Mouse (Mus musculus): Measurements from ENCODE around the gene Cep152. TPM values are rescaled to one million over a fixed set of nuclear protein-coding genes. Genes with fewer than 3 reads are reported as not detected.

Cep152 gene
- polyA plus RNA-seq, 1 experiment from 2014 or later: 9.9 TPM

DNA sequence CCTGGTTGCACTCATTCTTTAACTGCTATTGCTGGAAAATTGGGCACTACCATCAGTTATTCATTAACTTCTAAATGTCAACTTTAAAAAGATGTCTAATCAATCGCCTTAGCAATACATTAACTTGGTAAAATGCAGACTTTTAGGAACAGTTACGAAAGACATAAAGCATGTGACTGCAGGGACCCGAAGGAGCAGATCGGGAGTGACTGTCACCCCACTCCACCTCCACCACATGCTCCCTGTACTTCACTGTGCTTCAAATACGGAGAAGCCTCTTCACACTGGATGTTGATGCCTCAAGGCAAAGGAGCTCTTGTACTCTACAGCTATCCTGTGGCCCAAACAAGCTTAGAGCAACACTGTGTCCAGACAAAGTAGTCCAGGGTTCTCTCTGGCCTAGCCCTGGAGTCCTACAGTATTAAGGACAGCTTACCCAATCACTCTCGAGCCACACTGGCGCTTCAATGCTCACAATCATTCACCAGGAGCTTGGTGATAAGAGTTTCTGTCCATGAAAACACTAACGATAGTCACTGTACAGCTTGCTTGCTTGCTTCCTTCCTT, 9.0 kb downstream of the Cep152 start:
- Histone ChIP-seq H3K27ac (ENCODE audit: low read depth, low read length) (no peak overlapping the region), H3K9me3 (ENCODE audit: control insufficient read depth, low read length) (no peaks in the 10 kb centered on the region), H3K4me3 (ENCODE audit: low read depth, low read length) (no peak overlapping the region), H3K36me3 (ENCODE audit: control insufficient read depth, insufficient read depth, low read length) (no peaks in the 10 kb centered on the region), H3K4me1 (replicated peaks; ENCODE audit: control insufficient read depth, insufficient read depth, low read length) (no peaks in the 10 kb centered on the region), H3K27me3 (ENCODE audit: control insufficient read depth, insufficient read depth, low read length) (no peaks in the 10 kb centered on the region), H3K4me2 (replicated peaks; ENCODE audit: low read depth, low read length) (no peak overlapping the region), H3K9ac (ENCODE audit: low read depth, low read length) (no peak overlapping the region)
- DNase-seq (ENCODE audit: low spot score): no peak
- no peak for ATAC-seq (ENCODE audit: low FRiP score)
- WGBS: 82% methylated on average over 8 of the region's 8 CpGs

DNA sequence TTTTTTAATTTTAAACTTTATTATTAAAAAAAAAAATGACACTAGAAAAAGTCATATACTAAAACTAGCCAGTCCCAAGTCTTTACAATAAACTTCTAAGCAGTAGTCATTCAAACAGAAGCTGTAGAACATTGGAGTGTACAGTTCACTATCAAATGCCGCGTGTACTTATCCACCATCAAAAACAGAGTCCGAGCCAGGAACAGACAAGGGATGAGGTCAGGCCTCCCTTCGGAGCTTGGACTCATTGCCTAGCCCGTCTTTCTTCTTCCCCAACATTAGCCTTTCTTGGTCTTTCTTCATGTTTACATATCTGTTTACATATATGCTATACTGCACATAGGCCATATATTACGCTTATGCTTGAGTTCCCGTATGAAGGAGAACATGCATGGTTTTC, 9.5 kb downstream of the Cep152 start:
- ATAC-seq (ENCODE audit: low FRiP score): no peak
- H3K4me1 ChIP-seq (replicated peaks; ENCODE audit: control insufficient read depth, insufficient read depth, low read length): no peaks in the 10 kb centered on the region
- no peak overlapping the region for H3K9ac ChIP-seq (ENCODE audit: low read depth, low read length)
- 96% methylated on average over 7 of the region's 7 CpGs for WGBS
- DNase-seq (ENCODE audit: low spot score): no peak
- H3K4me2 ChIP-seq (replicated peaks; ENCODE audit: low read depth, low read length): no peak overlapping the region
- no peaks in the 10 kb centered on the region for H3K36me3 ChIP-seq (ENCODE audit: control insufficient read depth, insufficient read depth, low read length)
- no peak overlapping the region for H3K27ac ChIP-seq (ENCODE audit: low read depth, low read length)
- H3K4me3 ChIP-seq (ENCODE audit: low read depth, low read length): no peak overlapping the region
- no peaks in the 10 kb centered on the region for H3K27me3 ChIP-seq (ENCODE audit: control insufficient read depth, insufficient read depth, low read length)
- H3K9me3 ChIP-seq (ENCODE audit: control insufficient read depth, low read length): no peaks in the 10 kb centered on the region

DNA sequence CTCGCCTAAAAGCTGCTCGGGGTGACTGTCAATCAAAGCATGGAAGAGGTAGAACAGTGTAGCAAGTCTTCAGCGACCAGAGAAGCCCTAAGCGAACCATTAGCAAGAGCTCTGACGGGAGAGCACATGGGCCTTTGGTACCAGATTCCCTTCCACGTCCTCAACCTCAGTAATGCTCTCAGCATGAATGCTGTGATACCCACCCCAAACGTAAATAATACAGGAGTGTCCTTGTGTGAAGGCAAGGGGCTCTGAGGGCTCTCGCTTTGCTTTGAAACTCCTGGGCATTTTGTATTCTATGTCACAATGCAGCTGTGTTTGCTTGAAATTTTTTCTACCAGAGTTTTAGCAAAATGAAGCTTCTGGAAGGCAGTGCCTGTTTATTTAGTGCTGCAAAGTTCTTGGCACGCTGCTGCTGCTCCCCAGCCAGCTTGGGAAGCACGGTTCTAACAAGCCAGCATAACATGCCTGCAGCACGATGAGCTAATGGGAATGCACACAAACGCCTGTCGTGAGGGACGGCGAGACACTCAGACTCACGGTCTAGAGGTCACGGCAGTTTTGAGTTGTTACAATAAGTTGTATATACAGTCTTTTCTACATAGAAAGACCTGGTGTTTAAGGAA, 18.6 kb downstream of the Cep152 start:
- DNase-seq (ENCODE audit: low spot score) (no peak), ATAC-seq (ENCODE audit: low FRiP score) (no peak)
- Histone ChIP-seq H3K27me3 (ENCODE audit: control insufficient read depth, insufficient read depth, low read length) (no peaks in the 10 kb centered on the region), H3K36me3 (ENCODE audit: control insufficient read depth, insufficient read depth, low read length) (no peaks in the 10 kb centered on the region), H3K9me3 (ENCODE audit: control insufficient read depth, low read length) (no peaks in the 10 kb centered on the region), H3K9ac (ENCODE audit: low read depth, low read length) (no peak overlapping the region), H3K4me2 (replicated peaks; ENCODE audit: low read depth, low read length) (no peak overlapping the region), H3K4me1 (replicated peaks; ENCODE audit: control insufficient read depth, insufficient read depth, low read length) (no peaks in the 10 kb centered on the region), H3K4me3 (ENCODE audit: low read depth, low read length) (no peak overlapping the region), H3K27ac (ENCODE audit: low read depth, low read length) (no peak overlapping the region)
- 85% methylated on average over 17 of the region's 17 CpGs for WGBS

DNA sequence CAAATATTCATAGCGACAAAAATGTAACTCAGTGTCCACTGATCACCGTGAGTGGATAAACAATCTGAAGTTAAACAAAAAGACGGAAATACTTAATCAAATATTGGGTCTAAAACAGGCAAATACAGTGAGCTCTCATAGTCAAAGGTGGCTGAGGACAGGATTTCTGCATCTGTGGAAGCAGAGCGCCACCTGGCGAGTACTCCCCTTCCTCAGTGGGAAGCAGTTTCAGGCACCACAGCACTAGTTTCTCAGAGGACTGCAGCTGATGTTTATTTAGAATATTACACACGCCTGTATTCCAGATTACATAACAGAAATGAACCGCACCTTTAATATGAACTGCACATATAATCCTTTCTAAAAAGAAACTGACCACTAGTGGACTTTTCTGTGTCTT, 20.3 kb downstream of the Cep152 start:
- Histone ChIP-seq H3K27ac (ENCODE audit: low read depth, low read length) (no peak overlapping the region), H3K27me3 (ENCODE audit: control insufficient read depth, insufficient read depth, low read length) (no peaks in the 10 kb centered on the region), H3K9me3 (ENCODE audit: control insufficient read depth, low read length) (no peaks in the 10 kb centered on the region), H3K4me3 (ENCODE audit: low read depth, low read length) (no peak overlapping the region), H3K4me2 (replicated peaks; ENCODE audit: low read depth, low read length) (no peak overlapping the region), H3K36me3 (ENCODE audit: control insufficient read depth, insufficient read depth, low read length) (no peaks in the 10 kb centered on the region), H3K4me1 (replicated peaks; ENCODE audit: control insufficient read depth, insufficient read depth, low read length) (no peaks in the 10 kb centered on the region), H3K9ac (ENCODE audit: low read depth, low read length) (no peak overlapping the region)
- ATAC-seq (ENCODE audit: low FRiP score) (no peak), DNase-seq (ENCODE audit: low spot score) (peak; percentile 69)
- 82% methylated on average over 7 of the region's 7 CpGs for WGBS

DNA sequence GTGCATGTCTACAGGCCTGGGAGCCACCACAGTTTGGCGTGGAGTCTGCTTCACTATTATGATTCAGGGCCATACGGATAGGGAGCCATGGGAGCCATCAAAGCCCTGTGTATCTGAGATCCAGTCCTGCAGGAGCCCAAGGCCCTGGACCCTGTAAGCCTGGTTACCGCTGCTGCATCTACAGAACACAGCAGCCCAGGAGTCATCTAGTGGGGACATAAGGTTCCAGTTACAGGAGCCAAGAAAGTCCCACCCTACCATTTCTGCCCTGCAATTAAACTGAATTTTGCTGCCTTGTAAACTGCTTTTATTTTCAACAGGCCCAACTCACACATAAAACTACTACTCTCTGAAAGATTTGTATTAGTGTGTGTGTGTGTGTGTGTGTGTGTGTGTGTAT, 21.9 kb downstream of the Cep152 start:
- no peak overlapping the region for H3K4me2 ChIP-seq (replicated peaks; ENCODE audit: low read depth, low read length)
- no peaks in the 10 kb centered on the region for H3K4me1 ChIP-seq (replicated peaks; ENCODE audit: control insufficient read depth, insufficient read depth, low read length)
- H3K4me3 ChIP-seq (ENCODE audit: low read depth, low read length): no peak overlapping the region
- H3K27me3 ChIP-seq (ENCODE audit: control insufficient read depth, insufficient read depth, low read length): no peaks in the 10 kb centered on the region
- H3K9ac ChIP-seq (ENCODE audit: low read depth, low read length): no peak overlapping the region
- no peak overlapping the region for H3K27ac ChIP-seq (ENCODE audit: low read depth, low read length)
- no peak for DNase-seq (ENCODE audit: low spot score)
- no peaks in the 10 kb centered on the region for H3K36me3 ChIP-seq (ENCODE audit: control insufficient read depth, insufficient read depth, low read length)
- WGBS: 91% methylated on average over 3 of the region's 3 CpGs
- no peak for ATAC-seq (ENCODE audit: low FRiP score)
- no peaks in the 10 kb centered on the region for H3K9me3 ChIP-seq (ENCODE audit: control insufficient read depth, low read length)

DNA sequence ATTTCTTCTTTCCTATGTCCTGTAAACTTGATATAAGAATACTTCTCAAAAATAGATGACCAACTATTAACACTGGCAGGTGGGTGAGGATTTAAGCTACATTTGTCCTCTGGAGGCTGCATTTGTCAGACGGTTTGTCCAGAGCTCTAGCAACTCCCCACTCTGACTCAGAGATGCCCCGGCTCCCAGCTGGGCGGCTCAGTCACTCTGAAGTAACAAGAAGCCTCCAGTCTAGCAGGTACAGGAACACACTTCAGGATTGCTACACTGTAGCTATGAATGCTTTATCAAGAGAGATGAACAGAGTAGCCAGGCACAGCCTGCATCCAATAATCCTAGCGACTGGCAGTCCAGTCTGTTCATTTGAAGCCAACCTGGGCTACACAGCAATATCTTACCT, 26.0 kb downstream of the Cep152 start:
- no peaks in the 10 kb centered on the region for H3K4me1 ChIP-seq (replicated peaks; ENCODE audit: control insufficient read depth, insufficient read depth, low read length)
- DNase-seq (ENCODE audit: low spot score): no peak
- H3K4me2 ChIP-seq (replicated peaks; ENCODE audit: low read depth, low read length): no peak overlapping the region
- H3K27me3 ChIP-seq (ENCODE audit: control insufficient read depth, insufficient read depth, low read length): no peaks in the 10 kb centered on the region
- H3K36me3 ChIP-seq (ENCODE audit: control insufficient read depth, insufficient read depth, low read length): peaks cover 2% of the 10 kb centered on the region; the same call in 1 of the 2 replicates
- no peak overlapping the region for H3K4me3 ChIP-seq (ENCODE audit: low read depth, low read length)
- H3K27ac ChIP-seq (ENCODE audit: low read depth, low read length): no peak overlapping the region
- no peaks in the 10 kb centered on the region for H3K9me3 ChIP-seq (ENCODE audit: control insufficient read depth, low read length)
- no peak for ATAC-seq (ENCODE audit: low FRiP score)
- H3K9ac ChIP-seq (ENCODE audit: low read depth, low read length): no peak overlapping the region
- WGBS: 82% methylated on average over 4 of the region's 4 CpGs

DNA sequence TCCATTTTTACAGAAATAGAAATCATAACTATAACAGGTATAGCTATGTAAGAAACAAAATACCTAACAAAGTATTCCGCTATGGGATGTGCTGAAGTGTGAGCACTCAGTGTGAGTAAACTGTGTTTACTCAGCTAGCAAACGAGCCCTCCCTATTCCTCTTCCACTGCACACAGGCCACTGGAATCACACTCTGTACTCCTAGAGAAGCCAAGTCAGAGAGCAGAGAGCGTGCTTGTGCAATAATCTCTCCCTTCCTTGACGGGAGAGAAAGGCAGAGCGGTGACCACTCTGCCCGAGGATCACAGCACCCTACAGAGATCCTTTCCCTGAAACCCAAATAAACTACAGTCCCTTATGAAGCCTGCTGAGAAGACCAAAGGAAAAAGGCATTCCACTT, 26.7 kb downstream of the Cep152 start:
- ATAC-seq (ENCODE audit: low FRiP score): no peak
- no peak for DNase-seq (ENCODE audit: low spot score)
- 74% methylated on average over 6 of the region's 6 CpGs for WGBS
- Histone ChIP-seq H3K36me3 (ENCODE audit: control insufficient read depth, insufficient read depth, low read length) (peaks cover 4% of the 10 kb centered on the region; the same call in 1 of the 2 replicates), H3K4me3 (ENCODE audit: low read depth, low read length) (no peak overlapping the region), H3K9ac (ENCODE audit: low read depth, low read length) (no peak overlapping the region), H3K9me3 (ENCODE audit: control insufficient read depth, low read length) (no peaks in the 10 kb centered on the region), H3K27me3 (ENCODE audit: control insufficient read depth, insufficient read depth, low read length) (no peaks in the 10 kb centered on the region), H3K4me2 (replicated peaks; ENCODE audit: low read depth, low read length) (no peak overlapping the region), H3K27ac (ENCODE audit: low read depth, low read length) (no peak overlapping the region), H3K4me1 (replicated peaks; ENCODE audit: control insufficient read depth, insufficient read depth, low read length) (no peaks in the 10 kb centered on the region)

DNA sequence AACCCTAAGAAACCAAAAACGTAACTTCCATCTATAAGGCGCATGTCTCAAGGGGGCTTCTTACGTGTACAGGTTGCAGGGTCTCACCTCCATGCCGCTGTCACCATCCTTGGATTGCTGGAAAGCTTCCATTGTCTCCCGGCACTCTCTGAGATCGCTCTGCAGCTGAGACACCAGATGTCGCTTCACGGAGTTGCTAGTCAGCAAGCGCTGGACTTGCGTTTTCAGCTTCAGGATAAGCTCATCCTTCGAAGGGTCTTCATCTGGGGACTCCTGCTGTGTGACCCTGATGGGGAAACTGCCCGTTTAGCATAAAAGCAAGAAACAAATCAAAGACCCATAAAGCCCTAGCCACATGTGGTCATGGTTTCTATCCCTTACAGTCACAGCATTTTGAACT, 30.1 kb downstream of the Cep152 start:
- Histone ChIP-seq H3K36me3 (ENCODE audit: control insufficient read depth, insufficient read depth, low read length) (peaks cover 4% of the 10 kb centered on the region; the same call in 1 of the 2 replicates), H3K4me3 (ENCODE audit: low read depth, low read length) (no peak overlapping the region), H3K27me3 (ENCODE audit: control insufficient read depth, insufficient read depth, low read length) (no peaks in the 10 kb centered on the region), H3K9ac (ENCODE audit: low read depth, low read length) (no peak overlapping the region), H3K4me2 (replicated peaks; ENCODE audit: low read depth, low read length) (no peak overlapping the region), H3K9me3 (ENCODE audit: control insufficient read depth, low read length) (no peaks in the 10 kb centered on the region), H3K27ac (ENCODE audit: low read depth, low read length) (no peak overlapping the region), H3K4me1 (replicated peaks; ENCODE audit: control insufficient read depth, insufficient read depth, low read length) (no peaks in the 10 kb centered on the region)
- DNase-seq (ENCODE audit: low spot score) (no peak), ATAC-seq (ENCODE audit: low FRiP score) (no peak)
- WGBS: 82% methylated on average over 12 of the region's 12 CpGs

DNA sequence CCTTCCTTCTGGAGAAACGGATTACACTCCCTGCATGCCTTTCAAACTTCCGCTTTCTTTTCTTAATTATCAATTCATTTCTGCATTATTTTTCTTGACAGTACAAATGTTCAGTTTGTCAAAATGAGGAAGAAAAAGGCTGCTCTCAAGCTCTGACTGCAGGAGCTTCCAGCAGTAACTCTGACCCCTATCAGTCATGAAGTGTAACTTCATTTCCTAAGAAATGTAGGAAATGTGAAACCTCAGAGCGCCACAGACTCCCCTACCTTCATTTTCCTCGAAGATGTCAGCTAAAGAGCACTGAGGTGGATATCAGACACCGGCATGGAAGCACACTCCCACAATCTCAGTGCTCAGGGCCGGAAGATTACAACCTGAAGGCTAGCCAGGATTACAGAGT, 30.8 kb downstream of the Cep152 start:
- H3K9me3 ChIP-seq (ENCODE audit: control insufficient read depth, low read length): no peaks in the 10 kb centered on the region
- 91% methylated on average over 6 of the region's 6 CpGs for WGBS
- no peaks in the 10 kb centered on the region for H3K27me3 ChIP-seq (ENCODE audit: control insufficient read depth, insufficient read depth, low read length)
- H3K4me2 ChIP-seq (replicated peaks; ENCODE audit: low read depth, low read length): no peak overlapping the region
- no peak overlapping the region for H3K9ac ChIP-seq (ENCODE audit: low read depth, low read length)
- no peak overlapping the region for H3K4me3 ChIP-seq (ENCODE audit: low read depth, low read length)
- ATAC-seq (ENCODE audit: low FRiP score) (no peak), DNase-seq (ENCODE audit: low spot score) (no peak)
- peaks cover 4% of the 10 kb centered on the region; the same call in 1 of the 2 replicates for H3K36me3 ChIP-seq (ENCODE audit: control insufficient read depth, insufficient read depth, low read length)
- no peaks in the 10 kb centered on the region for H3K4me1 ChIP-seq (replicated peaks; ENCODE audit: control insufficient read depth, insufficient read depth, low read length)
- no peak overlapping the region for H3K27ac ChIP-seq (ENCODE audit: low read depth, low read length)

Data from hindbrain, embryonic 11.5 days (tissue).